Mouse (Mus musculus): Measurements from ENCODE around the gene Mttp.

Gene Mttp

GRCm38 (mm10) chr3:138051431-138051830 is 93.3 kb downstream of the Mttp start:
- no peak for DNase-seq (ENCODE audit: low spot score)

GRCm38 (mm10) chr3:138050772-138051171 is 94.0 kb downstream of the Mttp start:
- DNase-seq (ENCODE audit: low spot score), result no peak

GRCm38 (mm10) chr3:138049555-138049954 is 95.2 kb downstream of the Mttp start:
- DNase-seq (ENCODE audit: low spot score), result no peak

GRCm38 (mm10) chr3:138043316-138043715 is 101.5 kb downstream of the Mttp start:
- DNase-seq (ENCODE audit: low spot score), result no peak

GRCm38 (mm10) chr3:138041591-138042301 is 103.0 kb downstream of the Mttp start:
- no peak for DNase-seq (ENCODE audit: low spot score)

- no peak for DNase-seq (ENCODE audit: low spot score)
Observed at GRCm38 (mm10) chr3:138040938-138041337, 103.8 kb downstream of the Mttp start.

Measured in embryo, embryonic 10 days (tissue).